Mouse (Mus musculus): Measurements from ENCODE around the gene Apof.

The Apof gene

DNA sequence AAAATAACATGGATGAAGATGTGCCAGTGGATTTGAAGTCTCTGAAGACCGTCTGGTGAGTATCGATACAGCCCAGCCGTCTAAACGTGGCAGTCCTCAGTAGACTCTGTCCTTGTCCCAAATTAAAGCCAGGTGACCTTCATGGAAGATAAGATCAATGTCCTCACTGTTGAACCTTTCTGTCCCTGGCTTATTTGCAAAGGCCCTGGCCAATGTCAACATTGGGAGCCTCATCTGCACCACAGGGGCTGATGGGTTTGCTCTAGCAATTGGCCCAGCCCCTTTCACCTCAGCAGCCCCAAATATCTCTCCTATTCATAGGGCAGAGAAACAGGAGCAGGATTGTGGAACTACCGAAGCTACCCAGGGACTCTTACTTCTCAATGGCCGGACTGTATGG, at the start of gene Apof:
Gene Apof, plus strand, starts transcription at position 301 of the 400 bp plus-strand sequence.
- DNase-seq (ENCODE audit: low read depth, low spot score), result no peak

DNA sequence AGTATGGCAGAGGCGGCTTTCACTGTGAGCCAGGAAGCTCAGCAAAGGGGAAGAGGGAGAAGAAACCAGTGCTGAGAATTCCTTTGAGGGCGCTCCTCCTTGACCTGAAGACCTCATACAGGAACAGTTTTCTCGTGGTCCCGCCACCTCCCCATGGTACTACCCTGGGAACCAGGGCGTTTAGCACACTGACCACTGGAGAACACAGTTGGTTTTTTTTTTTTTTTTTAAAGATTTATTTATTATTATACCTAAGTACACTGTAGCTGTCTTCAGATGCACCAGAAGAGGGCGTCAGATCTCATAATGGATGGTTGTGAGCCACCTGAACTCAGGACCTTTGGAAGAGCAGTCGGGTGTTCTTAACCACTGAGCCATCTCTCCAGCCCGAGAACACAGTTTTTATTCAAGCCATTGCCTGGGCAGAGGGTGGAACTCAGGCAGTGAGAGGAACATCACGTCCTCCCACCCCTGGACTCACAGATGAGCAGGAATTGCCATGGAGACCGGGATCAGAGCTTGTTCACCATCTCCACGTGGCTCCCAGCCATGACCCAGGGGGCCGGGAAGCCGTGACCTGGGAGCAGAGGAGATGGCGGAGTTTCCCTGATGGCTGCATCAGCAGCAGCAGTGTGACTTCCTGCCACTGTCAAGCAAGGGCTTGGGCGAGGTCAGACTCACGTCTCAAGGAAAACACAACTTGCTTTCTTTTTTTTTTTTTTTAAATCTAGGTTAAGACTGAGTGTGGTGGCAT, 46.8 kb upstream of the Apof start:
- no peak for DNase-seq (ENCODE audit: low read depth, low spot score)

- DNase-seq (ENCODE audit: low read depth, low spot score), result no peak
These were observed 43.4 kb upstream of the Apof start for GRCm38 (mm10) chr10:128225064-128225463.

GRCm38 (mm10) chr10:128225538-128225937, 42.9 kb upstream of the Apof start, which contains the start of gene Mip:
Gene Mip, plus strand, starts transcription at chr10:128225838.
- DNase-seq (ENCODE audit: low read depth, low spot score), result no peak

DNA sequence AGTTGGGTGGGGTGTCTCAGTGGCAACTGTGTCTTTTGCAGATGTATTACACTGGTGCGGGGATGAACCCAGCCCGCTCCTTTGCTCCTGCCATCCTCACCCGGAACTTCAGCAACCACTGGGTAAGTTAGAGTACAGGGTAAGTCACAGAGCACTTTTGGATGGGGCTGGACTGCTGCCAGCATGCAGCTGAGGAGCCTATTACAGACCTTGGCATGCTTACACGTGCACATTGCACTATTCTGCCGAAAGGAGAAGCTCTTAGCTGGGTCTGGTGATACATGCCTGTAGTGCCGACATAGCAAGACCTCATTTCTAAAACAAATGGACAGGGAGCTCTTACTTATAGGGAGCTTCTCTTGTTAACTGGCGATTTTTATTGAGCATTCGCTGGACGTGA, 40.9 kb upstream of the Apof start:
- no peak for DNase-seq (ENCODE audit: low read depth, low spot score)

- no peak for DNase-seq (ENCODE audit: low read depth, low spot score)
These were observed 40.5 kb upstream of the Apof start for GRCm38 (mm10) chr10:128228009-128228408.

- no peak for DNase-seq (ENCODE audit: low read depth, low spot score)
These were observed 37.9 kb upstream of the Apof start for GRCm38 (mm10) chr10:128230582-128230981.

DNA sequence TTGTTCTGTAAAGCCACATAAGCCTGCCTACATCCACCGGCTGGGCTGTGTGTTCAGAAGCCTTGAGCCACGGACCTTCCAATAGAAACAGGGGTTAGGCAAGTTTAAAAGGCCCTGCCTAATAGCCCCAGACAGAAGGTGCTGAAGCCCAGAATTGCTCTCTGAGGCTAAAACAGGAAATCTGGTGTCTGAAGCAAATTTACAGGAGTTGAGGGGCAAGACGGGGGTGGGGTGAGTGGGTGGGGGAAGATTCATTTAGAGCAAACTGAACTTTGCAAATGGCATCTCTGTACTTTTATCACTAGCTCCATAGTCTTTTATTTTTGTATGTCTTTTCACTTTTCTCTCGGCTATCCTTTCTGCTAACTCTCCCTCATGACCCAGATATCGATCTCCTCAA, 37.3 kb upstream of the Apof start:
- no peak for DNase-seq (ENCODE audit: low read depth, low spot score)

DNA sequence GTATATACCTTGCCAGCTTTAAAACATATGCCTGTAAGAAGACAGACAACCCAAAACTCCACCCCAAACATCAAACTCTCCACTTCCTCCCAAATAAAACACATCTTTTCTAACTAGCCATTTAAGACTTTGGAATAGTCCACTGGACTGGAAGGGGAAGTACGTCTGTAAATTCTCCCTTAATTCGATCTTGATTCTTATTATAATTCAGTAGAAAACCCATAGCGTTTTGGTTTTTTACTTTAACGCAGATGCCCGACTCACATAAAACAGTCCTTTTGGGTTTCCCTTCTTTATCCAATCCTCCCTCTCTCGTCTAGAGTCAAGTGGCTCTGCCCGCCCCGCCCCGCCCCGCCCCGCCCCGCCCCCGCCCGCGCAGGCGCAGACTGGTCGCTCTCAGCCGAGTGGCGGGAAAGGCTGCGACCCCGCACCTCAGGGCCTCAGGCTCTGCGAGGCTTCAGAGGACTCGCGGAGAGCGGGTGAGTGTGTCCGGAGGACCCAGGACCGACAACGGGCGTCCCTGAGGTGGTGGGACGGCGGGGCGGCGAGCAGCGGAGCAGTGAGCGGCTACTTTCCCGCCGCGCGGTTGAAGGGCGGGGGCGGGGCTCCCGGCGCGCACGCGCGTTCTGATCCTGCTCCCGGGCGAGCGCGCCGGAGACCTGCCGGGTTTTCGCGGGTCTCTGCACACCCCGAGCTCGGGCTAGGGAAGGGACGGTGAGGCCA, 36.6 kb upstream of the Apof start, which contains the start of gene Timeless:
Gene Timeless, plus strand, starts transcription at position 369 of the 723 bp plus-strand sequence.
- peak; percentile 80 for DNase-seq (ENCODE audit: low read depth, low spot score)

DNA sequence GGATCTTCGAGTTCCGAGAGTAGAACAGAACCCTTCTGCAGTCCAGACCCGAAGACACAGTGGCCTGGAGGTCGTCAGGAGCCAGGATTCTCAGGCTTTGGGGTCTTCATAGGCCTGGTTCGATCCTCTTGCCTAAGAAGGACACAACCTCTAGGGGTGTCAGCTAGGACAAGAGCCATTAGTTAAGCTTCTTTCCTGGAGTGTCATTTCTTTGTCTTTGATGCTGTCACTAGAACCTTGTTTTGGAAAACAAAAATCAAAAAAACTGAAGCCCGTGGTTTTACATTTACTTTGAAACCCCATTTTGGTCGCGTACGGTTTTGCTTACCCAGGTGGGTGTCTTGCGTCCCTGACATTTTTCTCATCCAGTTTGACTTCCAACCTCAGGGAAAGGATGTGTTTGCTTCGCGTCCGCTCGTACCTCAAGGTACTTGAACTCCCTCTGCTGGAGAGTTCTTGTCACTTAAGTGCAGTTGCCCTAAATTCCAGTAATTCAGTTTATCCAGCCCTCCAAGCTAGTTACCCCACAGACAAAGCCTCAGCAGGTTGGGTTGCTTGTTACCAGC, 36.0 kb upstream of the Apof start:
- peak; percentile 90 for DNase-seq (ENCODE audit: low read depth, low spot score)

DNA sequence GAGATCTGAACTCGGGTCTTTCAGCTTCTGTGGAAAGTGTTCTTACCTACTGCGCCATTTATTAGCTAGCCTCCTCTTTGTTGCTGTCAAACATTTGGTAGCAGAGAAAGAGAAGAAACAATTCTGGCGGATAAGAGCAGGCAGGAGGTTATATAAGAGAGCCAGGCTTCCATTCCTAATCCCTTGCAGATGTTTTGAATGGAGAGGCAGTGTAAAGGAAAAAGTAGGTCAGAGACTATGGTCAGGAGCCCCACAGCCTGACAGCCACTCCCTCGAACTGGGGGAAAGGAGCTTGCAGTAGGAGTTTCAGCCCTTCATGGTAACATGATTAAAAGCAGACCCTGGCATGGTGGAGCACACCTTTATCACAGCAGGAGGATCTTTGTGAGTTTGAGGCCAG, 32.1 kb upstream of the Apof start:
- peak; percentile 25 for DNase-seq (ENCODE audit: low read depth, low spot score)

GRCm38 (mm10) chr10:128237807-128238480, 30.5 kb upstream of the Apof start:
- DNase-seq (ENCODE audit: low read depth, low spot score), result peak; percentile 31

DNA sequence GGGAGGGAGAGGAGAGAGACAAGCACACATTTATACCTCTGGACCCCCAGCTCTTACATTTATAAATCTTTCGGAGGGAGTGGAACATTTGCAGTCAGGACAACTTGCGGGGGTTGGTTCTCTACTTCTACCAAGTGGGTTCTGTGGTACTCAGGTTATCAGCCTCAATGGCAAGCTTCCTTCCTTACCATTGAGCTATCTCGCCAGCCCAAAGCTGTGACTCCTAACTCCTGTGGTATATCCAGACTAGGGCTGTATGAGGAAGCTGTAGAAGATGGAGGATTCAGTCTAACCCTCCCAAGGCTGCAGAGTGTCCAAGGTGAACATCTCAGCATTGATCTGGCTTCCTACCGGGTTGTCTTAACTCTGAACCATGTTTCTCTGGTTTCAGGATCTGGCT, 29.3 kb upstream of the Apof start:
- DNase-seq (ENCODE audit: low read depth, low spot score), result no peak

DNA sequence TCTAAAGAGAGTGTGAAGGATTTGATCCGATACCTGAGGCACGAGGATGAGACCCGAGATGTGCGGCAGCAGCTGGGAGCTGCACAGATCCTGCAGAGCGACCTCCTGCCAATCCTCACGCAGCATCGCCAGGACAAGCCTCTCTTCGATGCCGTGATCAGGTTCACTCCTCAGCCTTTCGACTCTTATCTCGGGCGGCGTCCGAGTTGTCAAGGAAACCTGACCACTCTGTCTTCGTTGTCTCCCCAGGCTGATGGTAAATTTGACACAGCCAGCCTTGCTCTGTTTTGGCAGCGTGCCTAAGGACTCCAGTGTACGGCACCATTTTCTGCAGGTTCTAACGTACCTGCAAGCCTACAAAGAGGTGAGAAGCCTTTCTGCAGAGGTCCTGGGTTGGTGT, 28.3 kb upstream of the Apof start:
- no peak for DNase-seq (ENCODE audit: low read depth, low spot score)

DNA sequence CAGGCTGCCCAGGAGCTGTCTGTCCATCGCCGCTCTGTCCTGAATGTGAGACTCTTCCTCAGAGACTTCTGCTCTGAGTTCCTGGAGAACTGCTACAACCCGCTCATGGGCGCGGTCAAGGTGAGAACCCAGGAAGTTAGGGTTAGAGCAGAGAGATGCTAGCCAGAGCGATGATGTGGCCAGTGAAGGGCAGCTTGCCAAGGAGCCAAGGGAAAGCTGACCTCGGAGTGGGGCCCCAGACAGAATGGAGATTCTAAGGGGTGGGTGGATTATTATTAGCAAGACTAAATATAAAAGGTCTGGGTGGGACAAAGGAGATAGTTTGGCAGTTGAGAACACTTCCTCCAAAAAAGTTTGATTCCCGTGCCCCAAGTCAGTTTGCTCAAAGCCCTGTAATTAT, 25.2 kb upstream of the Apof start:
- DNase-seq (ENCODE audit: low read depth, low spot score), result no peak

DNA sequence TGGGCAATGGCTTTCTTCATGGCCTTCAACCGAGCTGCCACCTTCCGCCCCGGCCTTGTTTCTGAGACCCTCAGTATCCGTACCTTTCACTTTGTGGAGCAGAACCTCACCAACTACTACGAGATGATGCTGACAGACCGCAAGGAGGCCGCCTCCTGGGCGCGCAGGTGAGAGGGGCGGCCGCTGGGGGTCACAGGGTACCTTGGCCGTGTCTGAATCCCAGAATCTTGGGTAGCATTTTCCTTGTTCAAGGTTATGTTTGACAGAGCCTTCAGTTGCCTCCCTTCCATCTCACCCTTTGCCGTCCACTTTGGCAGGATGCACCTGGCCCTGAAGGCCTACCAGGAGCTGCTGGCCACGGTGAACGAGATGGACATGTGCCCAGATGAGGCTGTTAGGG, 24.4 kb upstream of the Apof start:
- no peak for DNase-seq (ENCODE audit: low read depth, low spot score)

DNA sequence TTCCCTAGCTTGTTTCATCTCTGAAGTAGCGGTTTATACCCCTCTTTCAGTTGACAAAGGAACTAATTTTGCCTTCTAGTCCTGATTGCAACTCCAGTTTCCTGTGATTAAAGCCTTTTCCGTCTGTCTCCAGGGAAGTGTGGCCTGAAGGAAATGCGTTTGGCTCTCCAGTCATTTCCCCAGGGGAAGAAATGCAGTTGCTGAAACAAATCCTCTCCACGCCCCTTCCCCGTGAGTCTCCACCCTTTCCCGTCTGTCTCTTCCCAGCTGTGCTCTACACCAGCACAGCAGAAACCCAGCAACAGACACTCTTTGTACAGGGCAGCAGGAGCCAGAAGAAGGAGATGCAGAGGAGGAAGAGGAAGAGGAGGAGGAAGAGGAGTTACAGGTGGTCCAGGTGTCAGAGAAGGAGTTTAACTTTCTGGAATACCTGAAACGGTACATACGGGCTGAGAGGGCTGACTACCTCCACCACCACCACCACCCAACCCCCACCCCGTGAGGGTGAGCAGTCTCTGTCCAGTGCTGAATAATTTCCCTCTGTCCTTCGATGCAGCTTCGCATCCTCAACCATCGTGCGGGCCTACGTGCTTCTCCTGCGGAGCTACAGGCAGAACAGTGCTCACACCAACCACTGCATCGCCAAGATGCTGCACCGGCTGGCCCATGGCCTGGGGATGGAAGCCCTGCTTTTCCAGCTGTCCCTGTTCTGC, 21.3 kb upstream of the Apof start:
- no peak for DNase-seq (ENCODE audit: low read depth, low spot score)

- DNase-seq (ENCODE audit: low read depth, low spot score), result no peak
These were observed 17.9 kb upstream of the Apof start for GRCm38 (mm10) chr10:128250565-128250964.

GRCm38 (mm10) chr10:128253677-128254255, 14.7 kb upstream of the Apof start, which contains the start of gene Apon:
Gene Apon, plus strand, starts transcription at chr10:128254096.
- DNase-seq (ENCODE audit: low read depth, low spot score), result peak; percentile 85

DNA sequence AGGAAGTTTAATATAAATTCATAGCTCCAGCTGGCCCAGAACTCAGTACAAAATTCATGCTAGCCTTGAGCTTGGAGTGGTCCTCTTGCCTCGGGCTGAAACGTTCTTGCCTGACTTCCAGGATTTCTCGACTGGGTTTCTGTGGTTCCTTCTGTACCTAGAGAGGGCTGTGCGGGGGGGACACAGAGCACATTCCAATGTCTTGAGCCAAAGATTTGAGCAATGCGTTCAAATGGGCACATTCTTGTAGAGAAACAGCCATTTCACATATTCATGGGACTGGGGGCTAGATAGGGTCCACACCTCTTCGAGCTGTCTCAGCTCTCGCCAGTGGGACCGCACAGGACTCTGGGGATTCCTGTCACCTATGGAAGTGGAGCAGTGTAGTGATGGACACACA, 12.5 kb upstream of the Apof start:
- peak; percentile 48 for DNase-seq (ENCODE audit: low read depth, low spot score)

DNA sequence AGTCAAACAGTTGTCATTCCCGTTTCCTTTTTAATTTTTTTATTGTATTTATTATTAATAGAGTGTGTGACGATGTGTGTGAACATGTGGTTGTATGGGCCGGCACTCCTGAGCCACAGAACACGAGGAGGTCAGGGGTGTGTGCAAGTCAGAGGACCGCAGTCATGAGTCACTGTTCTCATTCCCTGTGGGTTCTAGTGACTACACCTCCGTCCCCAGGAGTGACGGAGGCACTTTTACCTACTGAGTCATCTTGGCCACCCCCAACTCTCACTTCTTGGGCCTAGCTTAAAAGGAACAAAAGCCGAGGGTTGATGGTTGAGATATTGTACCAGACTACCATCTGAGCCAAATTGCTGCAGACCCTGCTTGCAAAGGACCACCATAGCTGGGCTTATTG, 12.1 kb upstream of the Apof start:
- peak; percentile 92 for DNase-seq (ENCODE audit: low read depth, low spot score)
